Comparison of ENCODE assay signal across 10 mouse cellular contexts in the genomic region with DNA sequence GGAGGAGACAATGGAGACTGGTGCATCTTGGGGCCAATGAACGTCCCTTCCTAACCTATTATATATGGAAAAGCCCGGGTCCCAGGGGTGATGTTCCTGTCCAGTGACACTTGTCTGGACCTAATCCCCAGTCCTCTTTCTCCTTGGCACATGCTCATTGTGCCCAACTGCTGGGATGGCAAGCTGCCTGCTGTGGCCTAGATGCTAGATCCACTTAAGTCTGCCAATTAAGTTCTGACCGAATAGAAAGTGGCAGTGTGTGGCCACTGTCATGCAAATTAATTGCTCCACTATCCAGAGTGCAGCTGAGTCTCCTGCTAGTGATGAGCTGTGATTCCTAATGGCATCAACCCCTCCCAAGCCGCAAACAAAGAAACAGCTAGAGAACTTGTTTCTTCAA.
DNase-seq lines count a peak whose midpoint lies in the region; ATAC-seq lines count a peak whose summit lies in the region.
"Had no signal": no experiment of that assay in that cellular context is flagged by ENCODE, and none has a peak within 500 bp of the region (broad histone marks: within the 10 kb centered on the region; RNA-seq: fewer than 3 reads in every experiment).

No protein-coding gene starts in this region.

- ATAC-seq in forebrain, embryonic 13.5 days, result peak; percentile 75
- peak; percentile 74 for ATAC-seq in midbrain, embryonic 14.5 days (ENCODE audit: low FRiP score, low TSS enrichment)
- ATAC-seq: inflammation-experienced regulatory T-cells, adult 6 months had no signal

- H3K27me3 ChIP-seq in forebrain, embryonic 13.5 days, result no peaks in the 10 kb centered on the region
- H3K27me3 ChIP-seq in midbrain, embryonic 14.5 days (ENCODE audit: control insufficient read depth, insufficient read depth, low read length), result no peaks in the 10 kb centered on the region
- H3K27me3 ChIP-seq: heart, embryonic 12.5 days had no signal

- H3K4me1 ChIP-seq in forebrain, embryonic 13.5 days, result peaks cover 9% of the 10 kb centered on the region
- H3K4me1 ChIP-seq in midbrain, embryonic 14.5 days (ENCODE audit: control insufficient read depth, insufficient read depth, low read length), result no peaks in the 10 kb centered on the region
- H3K4me1 ChIP-seq: heart, embryonic 12.5 days had no signal

- no peak overlapping the region for H3K4me2 ChIP-seq in forebrain, embryonic 13.5 days
- H3K4me2 ChIP-seq in midbrain, embryonic 14.5 days (ENCODE audit: low read length), result no peak overlapping the region
- H3K4me2 ChIP-seq: heart, embryonic 12.5 days had no signal

- 19% methylated on average over 4 of the region's 4 CpGs for WGBS in forebrain, embryonic 13.5 days
- 25% methylated on average over 4 of the region's 4 CpGs for WGBS in midbrain, embryonic 14.5 days

- intact Hi-C loops in heart, postnatal 14 days (cut with DNase I), result no loop called here
- intact Hi-C loops in left cerebral cortex, postnatal 25 days (cut with DNase I), result no loop called here

- peak; percentile 12 for DNase-seq in right cerebral cortex, postnatal 4 days
- DNase-seq in right cerebral cortex, postnatal 25 days, result no peak
- DNase-seq in midbrain, embryonic 14.5 days, result peak; percentile 57
- no peak for DNase-seq in heart, postnatal 14 days
- no peak for DNase-seq in T-cell, adult 2 months (ENCODE audit: low spot score)
- DNase-seq in left cerebral cortex, postnatal 25 days (ENCODE audit: low spot score in 2 of 2), result no peak
- DNase-seq: kidney, postnatal 36 days had no signal

- H3K9me3 ChIP-seq in forebrain, embryonic 13.5 days (replicated peaks), result no peaks in the 10 kb centered on the region
- no peaks in the 10 kb centered on the region for H3K9me3 ChIP-seq in midbrain, embryonic 14.5 days (ENCODE audit: control insufficient read depth, low read length)
- H3K9me3 ChIP-seq: heart, embryonic 12.5 days had no signal

- no peak overlapping the region for H3K9ac ChIP-seq in forebrain, embryonic 13.5 days
- H3K9ac ChIP-seq in midbrain, embryonic 14.5 days (replicated peaks; ENCODE audit: low read length), result no peak overlapping the region
- H3K9ac ChIP-seq: heart, embryonic 12.5 days had no signal

- H3K4me3 ChIP-seq in forebrain, embryonic 13.5 days, result no peak overlapping the region
- H3K4me3 ChIP-seq in midbrain, embryonic 14.5 days (replicated peaks; ENCODE audit: low read depth, low read length), result no peak overlapping the region
- H3K4me3 ChIP-seq: heart, embryonic 12.5 days had no signal

- H3K27ac ChIP-seq in forebrain, embryonic 13.5 days, result no peak overlapping the region
- H3K27ac ChIP-seq in midbrain, embryonic 14.5 days (replicated peaks; ENCODE audit: low read depth, low read length), result no peak overlapping the region

- H3K36me3 ChIP-seq in forebrain, embryonic 13.5 days (ENCODE audit: poor library complexity, severe bottlenecking), result no peaks in the 10 kb centered on the region
- no peaks in the 10 kb centered on the region for H3K36me3 ChIP-seq in midbrain, embryonic 14.5 days (ENCODE audit: control insufficient read depth, insufficient read depth, low read length)
- H3K36me3 ChIP-seq: heart, embryonic 12.5 days had no signal

Comparison
In these comparisons a context has a peak if more than half of its experiments do, and no peak if none do; other contexts are left out.
1. DNase-seq: peak in right cerebral cortex, postnatal 4 days (single experiment) and midbrain, embryonic 14.5 days (single experiment); none in right cerebral cortex, postnatal 25 days (single experiment), heart, postnatal 14 days (0 of 2), T-cell, adult 2 months (single experiment) and left cerebral cortex, postnatal 25 days (0 of 2).